Mouse (Mus musculus) midbrain, postnatal 0 days (tissue): ENCODE results near the gene Trpc1. TPM values are rescaled to one million over a fixed set of nuclear protein-coding genes. Genes with fewer than 3 reads are reported as not detected.
A peak's percentile ranks its signal among the peaks of the same experiment; 100 is the strongest.

ENCODE experiments used
- ATAC-seq: fragments of 200-750 bp; cut with Nextera tagmentation; 2 replicates; pipeline ENCODE4 v1.8.0; 2017; ENCODE audit warnings: moderate number of reproducible peaks, mild to moderate bottlenecking, moderate TSS enrichment, moderate library complexity; ENCODE audit not compliant: low FRiP score
- DNase-seq: peaks from one replicate; pipeline ENCODE4 v3.0.0-alpha.2; 2015; ENCODE audit warnings: low spot score
- H3K27ac ChIP-seq: fragments of 300-500 bp; sonication (generic); 2 replicates; pipeline ENCODE4 v1.5.1; 2014; ENCODE audit warnings: low read depth, mild to moderate bottlenecking, low read length, mixed read lengths
- H3K27me3 ChIP-seq: fragments of 300-500 bp; sonication (generic); 2 replicates; pipeline ENCODE4 v1.6.1; 2014; ENCODE audit warnings: low read length, control low read depth, mixed read lengths; ENCODE audit not compliant: insufficient read depth
- H3K36me3 ChIP-seq: fragments of 300-500 bp; sonication (generic); 2 replicates; pipeline ENCODE4 v1.6.1; 2014; ENCODE audit warnings: low read length, control low read depth, mixed read lengths; ENCODE audit not compliant: insufficient read depth
- H3K4me1 ChIP-seq: fragments of 300-500 bp; sonication (generic); 2 replicates; pipeline ENCODE4 v1.6.1; 2014; ENCODE audit warnings: mild to moderate bottlenecking, control low read depth, antibody characterized with exemption, low read length, mixed read lengths; ENCODE audit not compliant: insufficient read depth
- H3K4me2 ChIP-seq: fragments of 300-500 bp; sonication (generic); 2 replicates; pipeline ENCODE4 v1.6.1; 2014; ENCODE audit warnings: low read depth, mild to moderate bottlenecking, low read length, mixed read lengths; ENCODE audit not compliant: poor library complexity, severe bottlenecking
- H3K4me3 ChIP-seq: fragments of 300-500 bp; sonication (generic); 2 replicates; pipeline ENCODE4 v1.5.1; 2014; ENCODE audit warnings: low read depth, mild to moderate bottlenecking, low read length, moderate library complexity
- H3K9ac ChIP-seq: fragments of 300-500 bp; sonication (generic); replicated peaks from 2 replicates; pipeline ENCODE4 v1.6.1; 2014; ENCODE audit warnings: mild to moderate bottlenecking, low read length, moderate library complexity, mixed read lengths; ENCODE audit not compliant: poor library complexity, severe bottlenecking
- H3K9me3 ChIP-seq: fragments of 300-500 bp; sonication (generic); 2 replicates; pipeline ENCODE4 v1.6.1; 2016; ENCODE audit warnings: low read length, control low read depth
- CTCF ChIP-seq: IDR thresholded peaks from 2 replicates; pipeline ENCODE4 v1.5.1; 2016; ENCODE audit warnings: antibody characterized with exemption, mild to moderate bottlenecking
- WGBS: fragments of 180-500 bp; shearing (Covaris S2); extraction: QIAGEN DNeasy Blood & Tissue Kit; methylation state at CpG from one replicate; pipeline ENCODE4 v1.1.7; 2014; 5-methylcytosine and 5-hydroxymethylcytosine counted together
- polyA plus RNA-seq: library from polyadenylated mRNA; unstranded; fragments of >200 nt; fragmentation: Nextera tagmentation; extraction: Ambion mirVana; gene quantifications from 2 replicates; pipeline ENCODE4 v1.2.1, GENCODE M21; 2015
- total RNA-seq: library from RNA; depleted of rRNA; stranded (reverse); fragments of >200 nt; gene quantifications from 2 replicates; pipeline ENCODE4 v1.2.3, GENCODE M21; 2014

Gene Trpc1
- total and polyA plus RNA-seq, 2 experiments from 2014 or later, result 7.1 to 22.3 TPM

- Histone ChIP-seq H3K4me2 (no peak overlapping the region), H3K27ac (no peak overlapping the region), H3K9me3 (no peaks in the 10 kb centered on the region), H3K36me3 (peaks cover 23% of the 10 kb centered on the region), H3K4me1 (no peaks in the 10 kb centered on the region), H3K4me3 (no peak overlapping the region), H3K27me3 (no peaks in the 10 kb centered on the region), H3K9ac (no peak overlapping the region)
- DNase-seq (no peak), ATAC-seq (no peak)
- TF ChIP-seq CTCF, result 0 out of 2 replicates have a peak, but pooled peaks have one; percentile 34
Measured at GRCm38 (mm10) chr9:95708943-95709342, 41.2 kb downstream of the Trpc1 start.

DNA sequence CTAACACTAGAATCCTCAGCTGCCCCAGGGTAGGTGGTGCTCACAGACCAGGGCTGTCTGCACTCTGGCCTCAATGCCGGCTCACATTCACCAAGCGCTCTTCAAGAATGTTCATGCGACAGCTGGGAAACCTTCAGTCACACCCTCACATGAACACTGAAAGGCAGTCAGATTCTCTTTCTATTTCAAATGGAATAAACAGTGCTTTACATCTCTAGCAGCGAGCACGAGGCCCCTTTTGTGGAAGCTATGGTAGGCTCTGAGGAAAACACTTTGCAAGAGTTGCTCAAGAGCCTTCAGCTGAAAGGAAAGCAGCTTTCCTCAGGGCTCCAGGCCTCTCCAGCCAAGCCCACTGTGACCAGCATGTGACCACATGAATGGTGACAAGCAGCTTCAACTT, 44.8 kb downstream of the Trpc1 start:
- Histone ChIP-seq H3K4me3 (no peak overlapping the region), H3K27ac (no peak overlapping the region), H3K27me3 (no peaks in the 10 kb centered on the region), H3K9me3 (no peaks in the 10 kb centered on the region), H3K4me2 (no peak overlapping the region), H3K4me1 (no peaks in the 10 kb centered on the region), H3K36me3 (peaks cover 19% of the 10 kb centered on the region), H3K9ac (no peak overlapping the region)
- WGBS, result 92% methylated on average over 5 of the region's 5 CpGs
- no peak for TF ChIP-seq CTCF
- DNase-seq (no peak), ATAC-seq (no peak)

DNA sequence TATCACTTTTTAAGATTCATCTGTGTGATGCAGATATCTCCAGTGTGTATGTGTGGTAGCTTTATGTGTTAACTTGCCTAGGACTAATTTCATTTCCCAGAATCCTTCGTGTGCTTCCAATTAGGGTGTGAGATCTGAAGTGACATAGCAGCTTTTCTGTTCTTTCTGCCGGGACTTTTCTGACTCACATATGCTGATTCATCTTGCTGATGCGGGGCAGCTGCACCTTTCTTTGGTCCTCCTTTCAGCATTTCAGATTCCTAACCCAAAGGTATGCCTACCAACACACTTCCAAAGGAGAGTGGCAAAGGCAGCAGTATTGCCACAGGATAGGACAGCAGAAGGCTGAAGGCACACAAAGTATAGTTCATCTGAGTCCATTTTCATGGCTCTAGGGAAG, 46.1 kb downstream of the Trpc1 start:
- 86% methylated on average over 3 of the region's 3 CpGs for WGBS
- H3K4me2 ChIP-seq, result no peak overlapping the region
- no peak overlapping the region for H3K4me3 ChIP-seq
- peaks cover 15% of the 10 kb centered on the region for H3K36me3 ChIP-seq
- DNase-seq (no peak), ATAC-seq (no peak)
- H3K9ac ChIP-seq, result no peak overlapping the region
- no peak overlapping the region for H3K27ac ChIP-seq
- no peaks in the 10 kb centered on the region for H3K27me3 ChIP-seq
- no peaks in the 10 kb centered on the region for H3K9me3 ChIP-seq
- no peak for TF ChIP-seq CTCF
- H3K4me1 ChIP-seq, result no peaks in the 10 kb centered on the region

- WGBS, result 79% methylated on average over 4 of the region's 4 CpGs
Measured at GRCm38 (mm10) chr9:95699273-95699672, 50.9 kb downstream of the Trpc1 start.

DNA sequence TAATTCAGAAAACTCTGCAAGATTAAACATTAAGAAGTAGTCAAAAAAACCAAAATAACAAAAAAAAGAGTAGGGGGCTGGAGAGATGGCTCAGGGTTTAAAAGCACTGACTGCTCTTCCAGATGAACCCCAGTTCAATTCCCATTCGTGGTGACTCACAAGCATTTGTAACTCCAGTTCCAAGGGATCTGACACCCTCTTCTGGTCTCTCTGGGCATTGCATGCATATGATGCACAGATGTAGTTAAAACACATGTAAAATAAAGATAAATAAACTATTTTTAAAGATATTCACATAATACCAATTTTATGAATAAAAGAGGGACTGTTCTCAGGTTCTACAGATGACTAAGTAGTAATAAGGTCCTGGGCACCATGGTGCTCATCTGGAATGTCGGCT, 52.4 kb downstream of the Trpc1 start:
- TF ChIP-seq CTCF, result peak; percentile 71

More at GRCm38 (mm10) chr9:95699273-95699672, 50.9 kb downstream of the Trpc1 start:
- no peak for ATAC-seq
- Histone ChIP-seq H3K4me3 (no peak overlapping the region), H3K27me3 (no peaks in the 10 kb centered on the region), H3K36me3 (no peaks in the 10 kb centered on the region), H3K9me3 (no peaks in the 10 kb centered on the region), H3K27ac (no peak overlapping the region), H3K9ac (no peak overlapping the region), H3K4me1 (no peaks in the 10 kb centered on the region), H3K4me2 (no peak overlapping the region)
- TF ChIP-seq CTCF, result no peak
- DNase-seq, result no peak

GRCm38 (mm10) chr9:95696581-95696980, 53.6 kb downstream of the Trpc1 start:
- Histone ChIP-seq H3K4me3 (no peak overlapping the region), H3K9me3 (no peaks in the 10 kb centered on the region), H3K4me1 (no peaks in the 10 kb centered on the region), H3K27me3 (no peaks in the 10 kb centered on the region), H3K4me2 (no peak overlapping the region), H3K9ac (no peak overlapping the region), H3K27ac (no peak overlapping the region), H3K36me3 (no peaks in the 10 kb centered on the region)
- DNase-seq (no peak), ATAC-seq (no peak)
- 85% methylated on average over 6 of the region's 6 CpGs for WGBS
- TF ChIP-seq CTCF, result no peak

More for the DNA sequence above, 52.4 kb downstream of the Trpc1 start:
- WGBS, result 51% methylated on average over 2 of the region's 2 CpGs
- DNase-seq (peak; percentile 36), ATAC-seq (no peak)
- H3K27ac ChIP-seq, result no peak overlapping the region
- H3K4me2 ChIP-seq, result no peak overlapping the region
- H3K4me3 ChIP-seq, result no peak overlapping the region
- no peaks in the 10 kb centered on the region for H3K36me3 ChIP-seq
- no peaks in the 10 kb centered on the region for H3K9me3 ChIP-seq
- H3K4me1 ChIP-seq, result no peaks in the 10 kb centered on the region
- H3K27me3 ChIP-seq, result no peaks in the 10 kb centered on the region
- no peak overlapping the region for H3K9ac ChIP-seq
